Mouse (Mus musculus): ENCODE measurements at regions not wholly inside any gene's neighbourhood (a gene's known extent, or its start where the extent isn't known, plus 50 kb on each side); places are given as distances from the start of the nearest gene placed in this dataset.

- 26% methylated on average over 3 of the region's 3 CpGs for WGBS (ENCODE audit: insufficient replicate concordance)
Measured at GRCm38 (mm10) chr19:52606859-52607258, 342.8 kb downstream of the Ins1 start.

GRCm38 (mm10) chr19:52600410-52600809 lies 336.3 kb downstream of the Ins1 start:
- Histone ChIP-seq H3K4me1 (replicated peaks; ENCODE audit: control insufficient read depth in 2 of 2, insufficient read depth in 2 of 2, low read length in 1 of 2) (no peaks in the 10 kb centered on the region), H3K4me2 (ENCODE audit: low read depth) (no peak overlapping the region), H3K9ac (replicated peaks) (no peak overlapping the region), H3K36me3 (replicated peaks; ENCODE audit: control insufficient read depth, insufficient read depth, low read depth) (no peaks in the 10 kb centered on the region), H3K4me3 (ENCODE audit: insufficient read depth in 1 of 2, low read depth in 2 of 2, low read length in 2 of 2) (no peak overlapping the region), H3K27me3 (ENCODE audit: control insufficient read depth, insufficient read depth, low read length) (no peaks in the 10 kb centered on the region), H3K27ac (no peak overlapping the region), H3K9me3 (ENCODE audit: control insufficient read depth, low read length) (no peaks in the 10 kb centered on the region)
- WGBS (ENCODE audit: insufficient replicate concordance), result 9% methylated on average over 3 of the region's 3 CpGs
- DNase-seq (ENCODE audit: low read depth in 3 of 3, low spot score in 3 of 3) (no peak), ATAC-seq (ENCODE audit: insufficient read depth) (no peak)
- TF ChIP-seq CTCF (IDR thresholded peaks at IDR 0.05; ENCODE audit: low read depth), result no peak
- TF ChIP-seq EP300 (IDR thresholded peaks at IDR 0.05; ENCODE audit: low read depth), result no peak

More at GRCm38 (mm10) chr19:52606859-52607258, 342.8 kb downstream of the Ins1 start:
- Histone ChIP-seq H3K9me3 (ENCODE audit: control insufficient read depth, low read length) (no peaks in the 10 kb centered on the region), H3K4me2 (ENCODE audit: low read depth) (no peak overlapping the region), H3K4me1 (replicated peaks; ENCODE audit: control insufficient read depth in 2 of 2, insufficient read depth in 2 of 2, low read length in 1 of 2) (no peaks in the 10 kb centered on the region), H3K9ac (replicated peaks) (no peak overlapping the region), H3K27ac (no peak overlapping the region), H3K4me3 (ENCODE audit: insufficient read depth in 1 of 2, low read depth in 2 of 2, low read length in 2 of 2) (no peak overlapping the region), H3K27me3 (ENCODE audit: control insufficient read depth, insufficient read depth, low read length) (no peaks in the 10 kb centered on the region), H3K36me3 (replicated peaks; ENCODE audit: control insufficient read depth, insufficient read depth, low read depth) (no peaks in the 10 kb centered on the region)
- TF ChIP-seq EP300 (IDR thresholded peaks at IDR 0.05; ENCODE audit: low read depth) (no peak), CTCF (IDR thresholded peaks at IDR 0.05; ENCODE audit: low read depth) (no peak)
- DNase-seq (ENCODE audit: low read depth in 3 of 3, low spot score in 3 of 3) (no peak), ATAC-seq (ENCODE audit: insufficient read depth) (no peak)

GRCm38 (mm10) chr19:52565401-52565800 lies 301.3 kb downstream of the Ins1 start:
- DNase-seq (ENCODE audit: low read depth in 3 of 3, low spot score in 3 of 3), result no peak
- Histone ChIP-seq H3K36me3 (replicated peaks; ENCODE audit: control insufficient read depth, insufficient read depth, low read depth) (no peaks in the 10 kb centered on the region), H3K9me3 (ENCODE audit: control insufficient read depth, low read length) (no peaks in the 10 kb centered on the region), H3K4me3 (ENCODE audit: insufficient read depth in 1 of 2, low read depth in 2 of 2, low read length in 2 of 2) (no peak overlapping the region), H3K27ac (no peak overlapping the region), H3K27me3 (ENCODE audit: control insufficient read depth, insufficient read depth, low read length) (no peaks in the 10 kb centered on the region), H3K4me1 (replicated peaks; ENCODE audit: control insufficient read depth in 2 of 2, insufficient read depth in 2 of 2, low read length in 1 of 2) (no peaks in the 10 kb centered on the region), H3K9ac (replicated peaks) (no peak overlapping the region), H3K4me2 (ENCODE audit: low read depth) (no peak overlapping the region)
- ATAC-seq (ENCODE audit: insufficient read depth), result no peak
- TF ChIP-seq CTCF (IDR thresholded peaks at IDR 0.05; ENCODE audit: low read depth) (no peak), EP300 (IDR thresholded peaks at IDR 0.05; ENCODE audit: low read depth) (no peak)
- WGBS (ENCODE audit: insufficient replicate concordance), result 47% methylated on average over 4 of the region's 4 CpGs

GRCm38 (mm10) chr19:52534758-52535157 lies 270.7 kb downstream of the Ins1 start:
- no peak for ATAC-seq (ENCODE audit: insufficient read depth)

GRCm38 (mm10) chr19:52525509-52525908 lies 261.4 kb downstream of the Ins1 start:
- WGBS (ENCODE audit: insufficient replicate concordance), result 71% methylated on average over 5 of the region's 5 CpGs
- no peak for DNase-seq (ENCODE audit: low read depth in 3 of 3, low spot score in 3 of 3)
- Histone ChIP-seq H3K27ac (no peak overlapping the region), H3K9ac (replicated peaks) (no peak overlapping the region), H3K4me3 (ENCODE audit: insufficient read depth in 1 of 2, low read depth in 2 of 2, low read length in 2 of 2) (no peak overlapping the region), H3K9me3 (ENCODE audit: control insufficient read depth, low read length) (no peaks in the 10 kb centered on the region), H3K36me3 (replicated peaks; ENCODE audit: control insufficient read depth, insufficient read depth, low read depth) (no peaks in the 10 kb centered on the region), H3K4me1 (replicated peaks; ENCODE audit: control insufficient read depth in 2 of 2, insufficient read depth in 2 of 2, low read length in 1 of 2) (no peaks in the 10 kb centered on the region), H3K27me3 (ENCODE audit: control insufficient read depth, insufficient read depth, low read length) (no peaks in the 10 kb centered on the region), H3K4me2 (ENCODE audit: low read depth) (no peak overlapping the region)
- no peak for ATAC-seq (ENCODE audit: insufficient read depth)
- TF ChIP-seq CTCF (IDR thresholded peaks at IDR 0.05; ENCODE audit: low read depth) (no peak), EP300 (IDR thresholded peaks at IDR 0.05; ENCODE audit: low read depth) (no peak)

More at GRCm38 (mm10) chr19:52534758-52535157, 270.7 kb downstream of the Ins1 start:
- DNase-seq (ENCODE audit: low read depth in 3 of 3, low spot score in 3 of 3), result no peak
- H3K9me3 ChIP-seq (ENCODE audit: control insufficient read depth, low read length), result no peaks in the 10 kb centered on the region
- H3K4me1 ChIP-seq (replicated peaks; ENCODE audit: control insufficient read depth in 2 of 2, insufficient read depth in 2 of 2, low read length in 1 of 2), result no peaks in the 10 kb centered on the region
- H3K9ac ChIP-seq (replicated peaks), result no peak overlapping the region
- H3K27me3 ChIP-seq (ENCODE audit: control insufficient read depth, insufficient read depth, low read length), result no peaks in the 10 kb centered on the region
- WGBS (ENCODE audit: insufficient replicate concordance), result 47% methylated on average over 4 of the region's 4 CpGs
- H3K4me3 ChIP-seq (ENCODE audit: insufficient read depth in 1 of 2, low read depth in 2 of 2, low read length in 2 of 2), result no peak overlapping the region
- no peak overlapping the region for H3K4me2 ChIP-seq (ENCODE audit: low read depth)
- no peak for TF ChIP-seq CTCF (IDR thresholded peaks at IDR 0.05; ENCODE audit: low read depth)
- TF ChIP-seq EP300 (IDR thresholded peaks at IDR 0.05; ENCODE audit: low read depth), result no peak
- H3K36me3 ChIP-seq (replicated peaks; ENCODE audit: control insufficient read depth, insufficient read depth, low read depth), result no peaks in the 10 kb centered on the region
- no peak overlapping the region for H3K27ac ChIP-seq
